Mouse (Mus musculus): ENCODE results near the gene Tpcn1.

- TF ChIP-seq CTCF (IDR thresholded peaks at IDR 0.05; ENCODE audit: extremely low read depth, insufficient read depth, low read length) (no peak), POLR2A (IDR thresholded peaks at IDR 0.05; ENCODE audit: extremely low read depth, insufficient read depth, low read length) (no peak)
These were observed 10.5 kb downstream of the Tpcn1 start for GRCm38 (mm10) chr5:120577935-120578441.
